8 mouse cellular contexts compared by ENCODE assay signal in the genomic region with DNA sequence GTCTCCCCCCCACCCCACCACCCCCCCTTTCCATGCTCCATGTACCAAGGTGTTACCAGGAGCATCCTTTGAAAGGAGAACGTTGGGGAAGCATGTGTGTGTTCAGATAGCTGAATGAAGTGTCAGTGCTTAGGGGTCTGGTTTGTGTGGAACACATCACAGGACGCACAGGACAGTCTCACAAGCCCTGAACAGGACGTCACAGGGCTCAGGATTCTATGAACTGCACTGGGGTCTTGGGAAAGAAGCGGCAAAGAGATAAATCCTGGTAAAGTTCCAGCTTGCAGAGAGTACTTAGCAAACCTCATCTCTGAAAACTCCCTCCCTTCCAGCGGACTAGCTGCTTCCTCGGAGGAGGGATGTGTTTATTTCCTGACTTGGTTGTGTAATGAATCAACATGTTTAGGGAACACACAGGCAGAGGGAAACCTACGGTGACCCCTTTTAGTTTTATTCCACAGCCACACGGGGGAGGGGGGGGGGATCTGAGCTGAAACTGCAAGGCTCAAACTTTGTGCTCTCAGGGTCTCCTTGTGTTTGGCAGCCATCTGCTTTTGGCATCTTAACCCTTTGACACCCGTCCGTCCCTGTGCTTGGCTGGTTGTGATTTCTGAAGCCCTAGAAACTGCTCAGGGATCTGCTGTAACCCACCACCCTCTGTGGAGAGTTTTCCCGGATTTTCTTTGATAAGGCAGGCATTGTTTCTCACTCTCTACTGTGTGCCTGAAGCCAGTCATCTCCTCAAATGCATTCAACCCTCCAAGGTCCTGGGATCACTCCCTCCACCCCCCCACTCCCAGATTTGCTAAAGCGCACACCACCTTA. TPM values are rescaled to one million over a fixed set of nuclear protein-coding genes. Genes with fewer than 3 reads are reported as not detected.
DNase-seq lines count a peak whose midpoint lies in the region; ATAC-seq and TF ChIP-seq lines count a peak whose summit lies in the region.

No protein-coding gene starts in this region.

- no peaks in the 10 kb centered on the region for H3K9me3 ChIP-seq in heart, postnatal 0 days (replicated peaks; ENCODE audit: control insufficient read depth, low read length)
- H3K9me3 ChIP-seq in forebrain, embryonic 15.5 days, result no peaks in the 10 kb centered on the region
- no peaks in the 10 kb centered on the region for H3K9me3 ChIP-seq in midbrain, embryonic 13.5 days

- H3K4me2 ChIP-seq in heart, postnatal 0 days (ENCODE audit: low read depth, low read length), result peak overlapping the region; percentile 68; the same call in 1 of the 2 replicates
- H3K4me2 ChIP-seq in forebrain, embryonic 15.5 days (replicated peaks), result peak overlapping the region; percentile 88
- peak overlapping the region; percentile 83 for H3K4me2 ChIP-seq in midbrain, embryonic 13.5 days (replicated peaks)

- no peak for TF ChIP-seq EP300 in heart, postnatal 0 days (IDR thresholded peaks at IDR 0.05; ENCODE audit: low read depth)

- no peaks in the 10 kb centered on the region for H3K36me3 ChIP-seq in heart, postnatal 0 days (replicated peaks; ENCODE audit: control insufficient read depth, insufficient read depth, low read length)
- no peaks in the 10 kb centered on the region for H3K36me3 ChIP-seq in forebrain, embryonic 15.5 days
- no peaks in the 10 kb centered on the region for H3K36me3 ChIP-seq in midbrain, embryonic 13.5 days
- H3K36me3 ChIP-seq in kidney, adult 2 months (ENCODE audit: control insufficient read depth, insufficient read depth, low read length), result no peaks in the 10 kb centered on the region

- ATAC-seq in heart, postnatal 0 days (ENCODE audit: insufficient read depth, low read depth), result no peak
- 0 out of 2 replicates have a peak, but pooled peaks have one; percentile 18 for ATAC-seq in forebrain, embryonic 15.5 days (replicated peaks)
- peak; percentile 29 for ATAC-seq in midbrain, embryonic 13.5 days
- ATAC-seq in erythroblast, adult 5-6 weeks (replicated peaks; ENCODE audit: low FRiP score, poor library complexity, severe bottlenecking), result no peak

- TF ChIP-seq POLR2A in kidney, adult 2 months (IDR thresholded peaks at IDR 0.05; ENCODE audit: low read depth, low read length), result no peak

- H3K27ac ChIP-seq in heart, postnatal 0 days (ENCODE audit: low read depth), result no peak overlapping the region
- peak overlapping the region; percentile 35; the same call in 1 of the 2 replicates for H3K27ac ChIP-seq in forebrain, embryonic 15.5 days (replicated peaks)
- H3K27ac ChIP-seq in midbrain, embryonic 13.5 days, result no peak overlapping the region
- H3K27ac ChIP-seq in kidney, adult 2 months (ENCODE audit: insufficient read depth, low read depth, low read length), result no peak overlapping the region

- no peak for TF ChIP-seq CTCF in heart, postnatal 0 days (IDR thresholded peaks at IDR 0.05; ENCODE audit: low read depth)
- TF ChIP-seq CTCF in kidney, adult 2 months (conservative IDR thresholded peaks at IDR 0.05; ENCODE audit: insufficient read depth, insufficient read length, low read depth, low read length), result no peak

- WGBS in heart, postnatal 0 days, result 11% methylated on average over 12 of the region's 12 CpGs
- 5% methylated on average over 12 of the region's 12 CpGs for WGBS in forebrain, embryonic 15.5 days
- WGBS in midbrain, embryonic 13.5 days, result 2% methylated on average over 12 of the region's 12 CpGs
- WGBS in kidney, adult 2 months, result 7% methylated on average over 12 of the region's 12 CpGs

- intact Hi-C loops in heart, postnatal 14 days (cut with DNase I), result loop anchor here (10.0 kb wide), 2 partner anchors 188 to 502 kb away; no protein-coding TSS in a partner anchor

- no peak overlapping the region for H3K9ac ChIP-seq in heart, postnatal 0 days (replicated peaks; ENCODE audit: low read depth, low read length)
- H3K9ac ChIP-seq in forebrain, embryonic 15.5 days (replicated peaks), result peak overlapping the region; percentile 66
- H3K9ac ChIP-seq in midbrain, embryonic 13.5 days (replicated peaks), result peak overlapping the region; percentile 74

- 0 out of 2 replicates have a peak, but pooled peaks cover 6% of the 10 kb centered on the region for H3K4me1 ChIP-seq in heart, postnatal 0 days (ENCODE audit: control insufficient read depth, insufficient read depth)
- H3K4me1 ChIP-seq in forebrain, embryonic 15.5 days, result peaks cover 47% of the 10 kb centered on the region
- H3K4me1 ChIP-seq in midbrain, embryonic 13.5 days (replicated peaks), result peaks cover 41% of the 10 kb centered on the region
- no peaks in the 10 kb centered on the region; the same call in 1 of the 2 replicates for H3K4me1 ChIP-seq in kidney, adult 2 months (ENCODE audit: control insufficient read depth, insufficient read depth, low read length)

- peaks cover 12% of the 10 kb centered on the region for H3K27me3 ChIP-seq in heart, postnatal 0 days (ENCODE audit: control insufficient read depth, insufficient read depth, low read length)
- H3K27me3 ChIP-seq in forebrain, embryonic 15.5 days, result peaks cover 7% of the 10 kb centered on the region; the same call in 1 of the 2 replicates
- peaks cover 15% of the 10 kb centered on the region for H3K27me3 ChIP-seq in midbrain, embryonic 13.5 days
- no peaks in the 10 kb centered on the region; the same call in 1 of the 2 replicates for H3K27me3 ChIP-seq in kidney, adult 2 months (replicated peaks; ENCODE audit: control insufficient read depth, insufficient read depth, low read length)

- no peak for DNase-seq in heart, postnatal 0 days (ENCODE audit: low spot score)
- DNase-seq in heart, postnatal 14 days, result no peak
- DNase-seq in cerebellum, adult 9-10 months, result peak; percentile 55
- no peak for DNase-seq in kidney, adult 2 months
- no peak for DNase-seq in lung, adult 18-20 months

- H3K4me3 ChIP-seq in heart, postnatal 0 days (ENCODE audit: low read depth, low read length), result 0 out of 2 replicates have a peak overlapping the region, but pooled peaks have one; percentile 2
- peak overlapping the region; percentile 53 for H3K4me3 ChIP-seq in forebrain, embryonic 15.5 days
- peak overlapping the region; percentile 58 for H3K4me3 ChIP-seq in midbrain, embryonic 13.5 days (replicated peaks)
- no peak overlapping the region for H3K4me3 ChIP-seq in kidney, adult 2 months (ENCODE audit: insufficient read depth, low read depth, low read length)

RNA-seq across cellular contexts. Expression of a gene that starts 3.3 kb away (rescaled TPM):
- total RNA-seq in heart, postnatal 0 days (2014; rRNA removed; ENCODE audit: low replicate concordance), result not detected in 2 replicates
- polyA plus RNA-seq in heart, postnatal 0 days (2015; fragmentation: Nextera tagmentation; extraction: Ambion mirVana), result 0.63 and 0.65 TPM in 2 replicates
- total RNA-seq in heart, postnatal 14 days (2021), result under 1 TPM; 0.59 to 0.62 TPM
- 23.8 and 25.0 TPM in 2 replicates for polyA plus RNA-seq in forebrain, embryonic 15.5 days (2015; fragmentation: Nextera tagmentation; extraction: Ambion mirVana)
- 16.9 and 17.3 TPM in 2 replicates for polyA plus RNA-seq in midbrain, embryonic 13.5 days (2015; fragmentation: Nextera tagmentation; extraction: Ambion mirVana)
- not detected in 2 replicates for total RNA-seq in erythroblast, adult 5-6 weeks (2015; ENCODE audit: low replicate concordance)
- not detected in 2 replicates for total RNA-seq in erythroblast, adult 5-6 weeks (2017; ENCODE audit: low replicate concordance)
- not detected in 2 replicates for polyA plus RNA-seq in kidney, adult 2 months (2012; rRNA removed)

Comparison
In these comparisons a context has a peak if more than half of its experiments do, and no peak if none do; other contexts are left out.
1. ATAC-seq: peak in forebrain, embryonic 15.5 days (single experiment) and midbrain, embryonic 13.5 days (single experiment); none in heart, postnatal 0 days (single experiment) and erythroblast, adult 5-6 weeks (single experiment).
2. RNA of a gene that starts 3.3 kb away (polyA plus RNA-seq): 23.8 to 25.0 TPM in forebrain, embryonic 15.5 days and 16.9 to 17.3 TPM in midbrain, embryonic 13.5 days; 0.63 to 0.65 TPM in heart, postnatal 0 days and not detected in kidney, adult 2 months; every median in the first group is over 10 times any median in the second.
3. Peak in every context shown above with its lines, with median percentiles within 50 percentile points of each other: H3K4me2 ChIP-seq.